17 mouse cellular contexts compared by ENCODE assay signal in the genomic region with DNA sequence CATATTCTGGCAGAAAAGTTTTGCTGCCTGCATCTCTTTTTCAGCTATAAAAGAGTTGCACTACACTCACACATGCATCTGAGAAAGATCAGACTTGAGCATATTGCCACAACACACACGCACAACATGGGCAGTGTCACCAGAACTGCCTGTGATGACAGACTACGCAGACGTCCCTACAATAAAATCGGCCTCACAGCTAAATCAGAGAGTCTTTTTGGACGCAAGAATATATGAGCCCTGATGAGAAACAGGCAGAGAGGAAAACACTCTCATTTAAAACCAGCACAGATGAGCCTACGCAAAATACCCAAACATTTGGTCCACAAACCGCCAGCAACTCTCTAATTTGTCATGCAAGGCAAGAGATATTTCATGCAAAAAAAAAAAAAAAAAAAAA.
A peak's percentile ranks its signal among the peaks of the same experiment; 100 is the strongest.
DNase-seq lines count a peak whose midpoint lies in the region; ATAC-seq lines count a peak whose summit lies in the region.
"Had no signal": no experiment of that assay in that cellular context is flagged by ENCODE, and none has a peak within 500 bp of the region (broad histone marks: within the 10 kb centered on the region; RNA-seq: fewer than 3 reads in every experiment).

No protein-coding gene starts in this region.

- 62% methylated on average over 7 of the region's 7 CpGs for WGBS in embryonic facial prominence, embryonic 11.5 days
- WGBS in embryonic facial prominence, embryonic 10.5 days, result 64% methylated on average over 7 of the region's 7 CpGs
- WGBS in embryonic facial prominence, embryonic 14.5 days, result 34% methylated on average over 7 of the region's 7 CpGs
- WGBS in limb, embryonic 11.5 days, result 17% methylated on average over 7 of the region's 7 CpGs

- ATAC-seq in embryonic facial prominence, embryonic 11.5 days (replicated peaks; ENCODE audit: insufficient number of reproducible peaks, low FRiP score, low TSS enrichment, low read depth), result no peak
- ATAC-seq in embryonic facial prominence, embryonic 14.5 days (ENCODE audit: low read depth), result no peak
- ATAC-seq in limb, embryonic 11.5 days (ENCODE audit: insufficient number of reproducible peaks, low FRiP score, low TSS enrichment, low read depth), result no peak; the same call in 1 of the 2 replicates
- ATAC-seq in megakaryocyte, adult 5-6 weeks (ENCODE audit: poor library complexity, severe bottlenecking), result no peak
- ATAC-seq: midbrain, embryonic 16.5 days had no signal

- no peaks in the 10 kb centered on the region; the same call in 1 of the 2 replicates for H3K4me1 ChIP-seq in embryonic facial prominence, embryonic 11.5 days (ENCODE audit: control insufficient read depth, insufficient read depth, low read length)
- peaks cover 28% of the 10 kb centered on the region for H3K4me1 ChIP-seq in embryonic facial prominence, embryonic 10.5 days
- H3K4me1 ChIP-seq in embryonic facial prominence, embryonic 14.5 days (ENCODE audit: control insufficient read depth, insufficient read depth, low read length), result peaks cover 18% of the 10 kb centered on the region; the same call in 1 of the 2 replicates
- peaks cover 18% of the 10 kb centered on the region for H3K4me1 ChIP-seq in limb, embryonic 11.5 days (ENCODE audit: control insufficient read depth, insufficient read depth, low read length)

- no peak overlapping the region for H3K9ac ChIP-seq in embryonic facial prominence, embryonic 11.5 days (replicated peaks; ENCODE audit: low read length)
- H3K9ac ChIP-seq in embryonic facial prominence, embryonic 14.5 days (ENCODE audit: low read depth, low read length), result peak overlapping the region; percentile 3; the same call in 1 of the 2 replicates
- no peak overlapping the region for H3K9ac ChIP-seq in limb, embryonic 11.5 days (ENCODE audit: low read length)
- H3K9ac ChIP-seq: liver, embryonic 15.5 days had no signal

- H3K36me3 ChIP-seq in embryonic facial prominence, embryonic 11.5 days (replicated peaks; ENCODE audit: control insufficient read depth, insufficient read depth, low read depth, low read length), result no peaks in the 10 kb centered on the region
- no peaks in the 10 kb centered on the region for H3K36me3 ChIP-seq in embryonic facial prominence, embryonic 10.5 days (replicated peaks)
- no peaks in the 10 kb centered on the region for H3K36me3 ChIP-seq in embryonic facial prominence, embryonic 14.5 days (ENCODE audit: control insufficient read depth, insufficient read depth, low read length)
- no peaks in the 10 kb centered on the region for H3K36me3 ChIP-seq in limb, embryonic 11.5 days (ENCODE audit: control insufficient read depth, insufficient read depth, low read length)
- H3K36me3 ChIP-seq: liver, embryonic 15.5 days had no signal

- H3K4me2 ChIP-seq in embryonic facial prominence, embryonic 11.5 days (ENCODE audit: low read depth, low read length), result no peak overlapping the region
- peak overlapping the region; percentile 42 for H3K4me2 ChIP-seq in embryonic facial prominence, embryonic 14.5 days (ENCODE audit: low read depth, low read length)
- 0 out of 2 replicates have a peak overlapping the region, but pooled peaks have one; percentile 10 for H3K4me2 ChIP-seq in limb, embryonic 11.5 days (ENCODE audit: low read depth, severe bottlenecking)
- H3K4me2 ChIP-seq: liver, embryonic 15.5 days had no signal

- no peak overlapping the region for H3K27ac ChIP-seq in embryonic facial prominence, embryonic 11.5 days (replicated peaks; ENCODE audit: low read depth, low read length)
- no peak overlapping the region for H3K27ac ChIP-seq in embryonic facial prominence, embryonic 10.5 days (replicated peaks)
- H3K27ac ChIP-seq in embryonic facial prominence, embryonic 14.5 days (replicated peaks; ENCODE audit: low read depth, low read length), result peak overlapping the region; percentile 42
- H3K27ac ChIP-seq in limb, embryonic 11.5 days (replicated peaks; ENCODE audit: low read depth, low read length), result no peak overlapping the region
- H3K27ac ChIP-seq: liver, embryonic 15.5 days; stomach, postnatal 0 days had no signal

- no peaks in the 10 kb centered on the region for H3K9me3 ChIP-seq in embryonic facial prominence, embryonic 11.5 days (replicated peaks; ENCODE audit: control insufficient read depth, low read length)
- no peaks in the 10 kb centered on the region for H3K9me3 ChIP-seq in embryonic facial prominence, embryonic 10.5 days
- H3K9me3 ChIP-seq in embryonic facial prominence, embryonic 14.5 days (ENCODE audit: control insufficient read depth, low read length), result no peaks in the 10 kb centered on the region
- H3K9me3 ChIP-seq in limb, embryonic 11.5 days (ENCODE audit: control insufficient read depth, low read length), result no peaks in the 10 kb centered on the region
- H3K9me3 ChIP-seq: liver, embryonic 15.5 days had no signal

- H3K27me3 ChIP-seq in embryonic facial prominence, embryonic 11.5 days (ENCODE audit: control insufficient read depth, insufficient read depth, low read length), result no peaks in the 10 kb centered on the region
- H3K27me3 ChIP-seq in embryonic facial prominence, embryonic 10.5 days (replicated peaks; ENCODE audit: low read depth, poor library complexity, severe bottlenecking), result no peaks in the 10 kb centered on the region
- no peaks in the 10 kb centered on the region for H3K27me3 ChIP-seq in embryonic facial prominence, embryonic 14.5 days (replicated peaks; ENCODE audit: control insufficient read depth, insufficient read depth, low read length)
- no peaks in the 10 kb centered on the region for H3K27me3 ChIP-seq in limb, embryonic 11.5 days (ENCODE audit: control insufficient read depth, insufficient read depth, low read length)
- H3K27me3 ChIP-seq: liver, embryonic 15.5 days had no signal

- peak; percentile 19 for DNase-seq in embryonic facial prominence, embryonic 11.5 days (ENCODE audit: low spot score)
- DNase-seq in embryonic facial prominence, embryonic 10.5 days (ENCODE audit: low spot score), result no peak
- DNase-seq in left cerebral cortex, adult 18-20 months (ENCODE audit: low spot score in 2 of 2), result peak; percentile 4 to 41
- no peak for DNase-seq in left cerebral cortex, adult 11 months (ENCODE audit: low spot score)
- peak; percentile 69 for DNase-seq in embryonic facial prominence, embryonic 14.5 days (ENCODE audit: low spot score)
- DNase-seq in limb, embryonic 11.5 days (ENCODE audit: low spot score), result peak; percentile 49
- DNase-seq in heart, adult 11 months, result no peak
- DNase-seq: cerebellum, adult 8-10 months; heart, adult 18-20 months; heart, postnatal 14 days; kidney, postnatal 14 days; lung, postnatal 4 days had no signal

- H3K4me3 ChIP-seq in embryonic facial prominence, embryonic 11.5 days (ENCODE audit: low read depth, low read length), result no peak overlapping the region
- no peak overlapping the region for H3K4me3 ChIP-seq in embryonic facial prominence, embryonic 10.5 days
- peak overlapping the region; percentile 8; the same call in 1 of the 2 replicates for H3K4me3 ChIP-seq in embryonic facial prominence, embryonic 14.5 days (ENCODE audit: low read depth, low read length)
- H3K4me3 ChIP-seq in limb, embryonic 11.5 days (ENCODE audit: low read depth, low read length), result no peak overlapping the region
- H3K4me3 ChIP-seq: erythroblast, embryonic 14.5 days; liver, embryonic 15.5 days had no signal

Comparison
In these comparisons a context has a peak if more than half of its experiments do, and no peak if none do; other contexts are left out.
1. DNase-seq: peak in embryonic facial prominence, embryonic 11.5 days (single experiment), left cerebral cortex, adult 18-20 months (2 of 2), embryonic facial prominence, embryonic 14.5 days (single experiment) and limb, embryonic 11.5 days (single experiment); none in embryonic facial prominence, embryonic 10.5 days (single experiment), left cerebral cortex, adult 11 months (single experiment) and heart, adult 11 months (single experiment).